Mouse (Mus musculus): ENCODE measurements around the gene Vmn1r215.
"Not testable (repeated sequence)": the region's sequence is repeated elsewhere in the genome, so short reads cannot be mapped to it uniquely, and the experiment has no call there.

The Vmn1r215 gene

GRCm38 (mm10) chr13:23067725-23068124 lies at the start of gene Vmn1r215:
TSS of gene Vmn1r215 (plus strand) at chr13:23068025.
- in situ Hi-C loops (cut with MboI) = no loop called here

GRCm38 (mm10) chr13:23018158-23018557 lies 49.7 kb upstream of the Vmn1r215 start:
- in situ Hi-C loops (cut with MboI) = no loop called here

DNA sequence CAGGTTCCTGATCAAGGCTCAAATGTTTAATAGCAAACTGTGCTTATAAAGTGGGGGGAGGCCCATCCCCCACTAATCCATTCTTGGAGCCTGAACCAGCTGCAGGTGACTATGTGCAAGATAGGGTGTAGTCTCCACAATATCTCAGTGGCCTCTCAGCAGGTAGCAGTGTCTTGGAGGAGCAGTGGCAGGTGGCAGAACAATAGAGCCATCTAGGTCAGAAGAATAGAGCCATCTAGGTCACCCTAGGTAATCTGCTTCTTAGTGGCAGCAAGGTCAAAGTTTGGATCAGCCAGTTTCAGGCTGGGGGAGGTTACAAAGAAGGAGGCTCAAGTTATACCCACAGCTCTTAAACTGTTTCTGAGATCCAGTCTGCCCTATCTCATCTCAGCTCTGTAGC lies 43.0 kb upstream of the Vmn1r215 start:
- in situ Hi-C loops (cut with MboI) = no loop called here

GRCm38 (mm10) chr13:23030118-23030517 lies 37.7 kb upstream of the Vmn1r215 start, which contains the start of gene Vmn1r214:
TSS of gene Vmn1r214 (plus strand) at chr13:23030418.
- in situ Hi-C loops (cut with MboI) = no loop called here

GRCm38 (mm10) chr13:23057778-23058177 lies 10.0 kb upstream of the Vmn1r215 start:
- in situ Hi-C loops (cut with MboI) = no loop called here

DNA sequence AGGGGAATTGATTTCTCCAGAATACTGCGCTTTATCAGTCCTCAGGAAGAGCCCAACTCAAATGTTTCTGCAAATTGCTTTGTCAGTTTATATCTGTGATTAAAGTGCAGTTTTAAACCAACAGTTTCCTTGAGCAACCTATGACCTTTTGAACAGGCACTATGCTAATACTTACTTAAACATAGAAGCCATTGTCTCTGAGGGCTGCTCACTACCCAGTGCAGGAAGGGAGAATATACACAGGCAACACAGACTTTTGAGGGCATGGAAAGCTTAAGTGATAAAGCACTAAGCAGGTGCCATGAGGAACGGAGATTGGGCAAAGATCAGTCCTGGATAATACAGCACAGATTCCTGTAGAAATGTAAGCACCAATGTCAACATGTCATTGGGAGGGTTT lies 1.5 kb downstream of the Vmn1r215 start:
- in situ Hi-C loops (cut with MboI) = no loop called here

GRCm38 (mm10) chr13:23094386-23094785 lies 26.6 kb downstream of the Vmn1r215 start:
- in situ Hi-C loops (cut with MboI) = no loop called here

DNA sequence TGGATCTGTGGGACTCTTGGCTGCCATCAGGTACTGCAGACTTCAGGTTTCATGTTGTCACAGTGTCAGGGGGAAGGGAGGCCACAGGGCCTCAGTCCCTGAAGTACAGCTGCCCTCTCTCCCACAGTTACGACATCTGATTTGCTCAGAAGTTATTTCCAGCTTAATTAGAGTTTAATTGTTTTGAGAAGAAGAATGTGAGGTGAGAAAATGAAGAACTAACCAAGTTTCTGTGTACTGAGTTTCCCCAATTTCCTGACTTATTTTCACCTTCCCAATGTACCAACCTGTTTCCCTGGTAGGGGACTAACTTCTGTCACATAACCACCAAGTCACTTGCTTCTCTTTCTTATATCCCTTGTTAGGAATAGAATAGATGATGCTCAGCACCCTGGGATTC lies 50.3 kb downstream of the Vmn1r215 start, which contains the start of gene Vmn1r217:
Gene Vmn1r217, minus strand, starts transcription at position 101 of the 400 bp plus-strand sequence.
- in situ Hi-C loops (cut with MboI) = not testable (repeated sequence)

GRCm38 (mm10) chr13:23120611-23121010 lies 52.8 kb downstream of the Vmn1r215 start:
- in situ Hi-C loops (cut with MboI) = no loop called here
